Mouse (Mus musculus) left cerebral cortex, adult 18-20 months (tissue): ENCODE results near the gene Gm10413. TPM values are rescaled to one million over a fixed set of nuclear protein-coding genes. Genes with fewer than 3 reads are reported as not detected.
"Not testable (repeated sequence)": the region's sequence is repeated elsewhere in the genome, so short reads cannot be mapped to it uniquely, and the experiment has no call there.

Experiments used
- DNase-seq, 2 experiments: peaks; one replicate each; pipeline ENCODE4 v3.0.0; 2021 to 2022; ENCODE audit warnings: low spot score in 2 of 2, mixed read lengths in 1 of 2
- long read RNA-seq, 2 experiments: library from polyadenylated mRNA; stranded (forward); transcript quantifications; one replicate each; pipeline ENCODE4 v2.0.0; 2021
- total RNA-seq, 2 experiments: library from RNA; stranded (reverse); gene quantifications; 2 replicates each; pipeline ENCODE4 v1.2.3; 2021

Gene Gm10413
- total RNA-seq = not detected
- long read RNA-seq, experiment 1 = 0 reads
- long read RNA-seq, experiment 2 = 0 reads

- not testable (repeated sequence) for DNase-seq
These were observed at the start of gene Gm10413 for GRCm38 (mm10) chr14:3394793-3395192. Gene Gm10413 (plus strand): TSS chr14:3395093.

GRCm38 (mm10) chr14:3412314-3412713, 17.4 kb downstream of the Gm10413 start, which contains the start of gene Gm10409:
Gene Gm10409 (plus strand): TSS chr14:3412614.
- DNase-seq = not testable (repeated sequence)

GRCm38 (mm10) chr14:3427803-3428202, 32.9 kb downstream of the Gm10413 start, which contains the start of gene Gm3005:
Gene Gm3005 (plus strand): TSS chr14:3428103.
- DNase-seq = not testable (repeated sequence)

- not testable (repeated sequence) for DNase-seq
These were observed 54.2 kb downstream of the Gm10413 start, which contains the start of gene Gm10408 for GRCm38 (mm10) chr14:3449079-3449478. Gene Gm10408 (plus strand): TSS chr14:3449379.

Other genes with a start within 250 kb of the Gm10413 start
- not detected for gene Gm5795, start 206.8 kb upstream of the Gm10413 start, total RNA-seq
- 1 to 10 TPM; 3.6 to 6.5 TPM for gene D830030K20Rik, start 186.6 kb upstream of the Gm10413 start, total RNA-seq
- gene Gm2956, start 62.5 kb upstream of the Gm10413 start, total RNA-seq = not detected
- gene Gm10409, start 17.5 kb downstream of the Gm10413 start, total RNA-seq = 1 to 10 TPM in 1 of 2 experiments, not detected in 1; 1.2 TPM
- gene Gm3005, start 33.0 kb downstream of the Gm10413 start, total RNA-seq = not detected
- gene Gm10408, start 54.3 kb downstream of the Gm10413 start, total RNA-seq = under 1 TPM in 1 of 2 experiments, not detected in 1; 0.33 TPM
- gene Gm3012, start 239.4 kb downstream of the Gm10413 start, total RNA-seq = not detected